Mouse (Mus musculus) testis, postnatal 14 days (tissue): ENCODE results near the gene Cd4.
"Not testable (repeated sequence)": the region's sequence is repeated elsewhere in the genome, so short reads cannot be mapped to it uniquely, and the experiment has no call there.

ENCODE experiments used
- DNase-seq: peaks from one replicate; pipeline ENCODE4 v3.0.0; 2021; ENCODE audit warnings: low spot score

Gene Cd4

DNA sequence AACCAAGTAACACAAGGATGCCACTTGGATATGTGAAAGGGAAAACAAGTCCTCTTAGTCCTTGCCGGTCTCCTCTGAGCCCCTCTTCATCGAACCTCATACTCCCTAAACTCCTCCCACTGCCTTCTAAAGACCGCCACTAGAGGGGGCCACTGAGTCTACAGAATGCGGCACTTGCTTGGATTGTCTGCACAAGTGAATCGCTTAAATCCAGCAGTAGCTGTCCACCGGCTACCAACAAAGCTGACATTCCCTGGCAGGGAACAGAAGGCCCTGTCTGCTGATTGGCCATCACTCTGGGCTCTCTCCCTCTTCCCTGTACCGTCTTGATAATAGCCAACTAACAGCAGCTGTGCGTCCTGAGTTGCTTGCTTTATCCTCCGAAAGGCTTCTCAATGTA, 40.7 kb downstream of the Cd4 start:
- DNase-seq = peak; percentile 86

- DNase-seq = no peak
Measured at GRCm38 (mm10) chr6:124840241-124841167, 47.5 kb downstream of the Cd4 start, which contains the start of gene Gnb3. Gnb3 (minus strand) TSS chr6:124840275.

- DNase-seq = no peak
Measured at GRCm38 (mm10) chr6:124839805-124840204, 48.2 kb downstream of the Cd4 start.

- DNase-seq = no peak
Measured at GRCm38 (mm10) chr6:124836411-124836810, 51.6 kb downstream of the Cd4 start.

DNA sequence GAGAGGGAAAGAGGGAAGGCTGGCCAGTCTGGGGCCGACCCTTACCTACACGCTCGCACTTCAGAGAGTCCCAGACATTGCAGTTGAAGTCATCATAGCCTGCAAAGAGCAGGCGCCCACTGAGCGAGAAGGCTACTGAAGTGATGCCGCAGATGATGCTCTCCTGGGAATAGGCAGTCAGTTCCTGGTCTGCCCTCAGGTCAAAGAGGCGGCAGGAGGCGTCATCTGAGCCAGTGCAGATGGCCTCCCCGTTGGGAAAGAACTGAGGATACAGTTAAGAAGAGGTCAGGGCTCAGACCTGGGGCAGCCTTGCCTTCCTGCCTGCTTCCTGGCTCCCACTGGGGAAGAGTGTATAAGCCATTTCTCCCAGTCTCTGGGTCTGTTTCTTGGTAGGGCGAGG, 52.5 kb downstream of the Cd4 start:
- no peak for DNase-seq

- DNase-seq = no peak
Measured at GRCm38 (mm10) chr6:124834512-124835081, 53.4 kb downstream of the Cd4 start.

DNA sequence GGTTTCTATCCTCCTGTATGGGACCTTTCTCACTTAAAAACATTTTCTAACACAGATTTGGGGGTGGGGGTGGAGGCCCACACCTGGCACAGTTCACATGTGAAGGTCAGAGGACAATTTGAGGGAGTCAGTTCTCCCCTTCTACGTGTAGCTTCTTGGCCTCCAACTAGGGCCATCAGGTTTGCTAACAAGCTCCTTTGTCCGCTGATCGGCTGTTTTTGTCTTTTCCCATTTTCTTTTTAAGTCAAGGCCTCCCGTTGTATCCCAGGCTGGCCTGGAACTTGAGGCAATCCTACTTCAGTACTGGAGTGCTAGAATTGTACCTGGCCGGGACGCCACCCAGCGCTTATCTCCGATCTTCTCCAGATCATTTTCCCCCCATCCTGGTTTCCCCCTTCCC, 56.4 kb downstream of the Cd4 start:
- no peak for DNase-seq

- DNase-seq = not testable (repeated sequence)
Measured at GRCm38 (mm10) chr6:124831199-124831598, 56.8 kb downstream of the Cd4 start.

DNA sequence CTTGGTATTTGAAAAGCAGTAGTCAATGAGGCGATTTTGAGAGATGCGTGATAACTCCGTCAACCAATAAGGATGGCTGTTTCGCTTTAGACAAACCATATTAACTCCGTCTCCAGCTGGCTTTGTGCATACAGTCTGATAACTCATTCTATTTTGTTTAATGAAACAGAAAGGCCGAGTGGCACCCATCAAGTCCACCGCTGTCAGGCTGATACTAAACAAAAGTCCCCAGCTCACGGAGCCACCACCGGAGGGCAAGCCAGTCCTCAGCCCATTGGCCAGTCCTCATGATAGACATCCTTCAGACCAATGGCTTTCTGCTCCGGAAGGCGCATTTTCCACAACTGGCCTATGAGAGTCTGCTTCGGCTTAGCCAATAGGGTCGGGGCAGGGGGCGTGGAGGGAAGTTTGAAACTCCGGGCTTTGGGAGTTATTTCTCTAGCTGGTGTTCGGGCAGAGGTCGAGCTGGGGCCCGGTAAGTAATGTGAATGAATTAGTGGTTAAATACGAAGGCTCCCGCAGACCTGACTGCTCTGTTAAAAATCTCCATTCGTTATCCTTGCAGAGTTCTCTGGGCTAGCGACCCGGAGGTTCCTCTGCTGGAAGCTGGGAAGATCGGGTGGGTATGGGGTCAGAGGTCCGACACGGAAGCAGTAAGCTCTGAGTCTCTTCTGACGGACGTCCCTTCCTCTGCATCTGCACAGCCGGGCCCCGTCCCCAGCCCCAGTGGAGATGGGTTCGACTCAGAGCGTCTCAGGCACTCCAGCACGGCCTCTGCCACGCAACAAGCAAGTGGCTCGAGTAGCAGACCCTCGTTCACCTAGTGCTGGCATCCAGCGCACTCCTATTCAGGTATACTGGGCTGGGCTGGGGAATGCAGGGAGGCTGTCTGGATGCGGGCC, 58.0 kb downstream of the Cd4 start:
- peak; percentile 96 for DNase-seq

GRCm38 (mm10) chr6:124828868-124829798, 58.9 kb downstream of the Cd4 start, which contains the start of the genes Usp5 and Cdca3:
Usp5 (minus strand) TSS chr6:124829484.
Cdca3 (plus strand) TSS chr6:124829547.
- DNase-seq = peak; percentile 99

GRCm38 (mm10) chr6:124828101-124828592, 59.9 kb downstream of the Cd4 start:
- DNase-seq = peak; percentile 52

DNA sequence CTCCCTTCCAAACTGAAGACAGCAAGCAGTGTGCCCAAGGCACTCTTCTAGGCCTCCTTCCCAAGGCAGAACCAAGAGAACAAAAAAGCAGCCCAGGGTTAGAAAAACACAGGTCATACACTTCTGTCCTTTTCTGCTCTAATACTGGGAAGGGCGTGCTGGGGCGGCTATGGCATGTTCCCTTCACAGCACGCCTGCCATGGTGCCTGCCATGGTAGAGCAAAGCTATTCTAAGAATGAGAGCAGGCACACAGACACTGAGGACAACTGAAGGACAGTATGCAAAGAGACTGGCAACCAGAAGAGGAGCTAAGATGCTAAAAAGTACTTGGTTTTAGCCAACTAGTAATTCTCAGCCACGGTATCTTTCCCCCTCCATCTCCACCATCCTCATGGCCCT, 66.0 kb downstream of the Cd4 start:
- no peak for DNase-seq

DNA sequence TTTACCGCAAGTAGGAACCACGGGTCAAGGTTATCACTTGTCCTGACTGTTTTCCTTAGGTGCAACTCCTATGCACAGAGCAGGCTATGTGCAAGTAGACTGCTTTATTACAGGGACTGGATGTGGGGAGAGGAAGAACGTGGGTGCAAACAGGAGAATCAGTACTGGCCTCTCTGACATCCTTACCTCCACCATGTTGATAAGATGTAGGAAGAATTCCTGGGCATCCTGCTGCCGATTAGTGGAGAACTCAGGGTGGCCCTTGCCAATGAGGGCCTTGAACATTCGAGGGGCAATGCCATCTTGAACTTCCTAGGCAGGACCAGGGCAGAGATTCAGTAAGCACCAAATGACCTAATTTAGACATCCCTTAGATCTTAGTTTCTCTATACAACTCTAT, 67.1 kb downstream of the Cd4 start:
- no peak for DNase-seq

GRCm38 (mm10) chr6:124817971-124818370, 70.0 kb downstream of the Cd4 start:
- DNase-seq = no peak

GRCm38 (mm10) chr6:124817563-124817962, 70.5 kb downstream of the Cd4 start:
- no peak for DNase-seq

DNA sequence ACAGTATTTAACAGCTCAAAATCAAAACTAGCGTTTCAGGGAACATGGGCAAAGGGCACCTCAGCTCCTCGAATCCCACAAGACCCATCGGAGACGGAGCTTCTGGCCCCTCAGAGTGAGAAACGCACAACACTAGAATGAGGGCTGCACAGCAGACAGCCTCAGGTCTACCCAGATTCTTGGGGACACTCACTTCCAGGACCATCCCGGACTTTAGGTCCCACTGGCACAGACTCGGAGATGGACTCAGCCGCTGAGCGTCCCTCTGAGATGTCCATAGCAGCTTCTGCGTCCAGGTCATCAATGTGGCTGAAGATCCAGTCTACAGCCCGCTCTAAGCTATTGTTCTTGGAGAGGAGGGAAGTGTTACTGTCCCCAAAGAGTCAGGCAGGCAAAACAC, 70.9 kb downstream of the Cd4 start:
- no peak for DNase-seq

DNA sequence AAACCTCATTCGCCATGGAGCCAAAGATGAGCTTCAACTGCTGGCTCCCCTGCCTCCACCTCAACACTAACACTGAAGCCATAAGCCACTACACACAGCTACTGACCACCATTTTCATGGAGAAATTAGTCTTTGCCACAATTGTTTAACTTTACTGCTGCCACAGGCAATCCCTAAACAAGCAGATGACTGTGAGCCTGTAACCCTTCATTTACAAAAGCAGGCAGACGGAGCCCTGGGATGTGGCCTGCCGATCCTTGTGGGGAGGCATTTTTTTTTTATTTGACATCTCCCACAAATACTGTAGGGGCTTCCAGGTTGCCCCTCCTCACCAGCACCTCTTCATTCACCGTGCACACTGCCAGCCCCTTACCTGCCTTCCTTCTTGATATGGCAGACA, 71.4 kb downstream of the Cd4 start:
- DNase-seq = no peak

DNA sequence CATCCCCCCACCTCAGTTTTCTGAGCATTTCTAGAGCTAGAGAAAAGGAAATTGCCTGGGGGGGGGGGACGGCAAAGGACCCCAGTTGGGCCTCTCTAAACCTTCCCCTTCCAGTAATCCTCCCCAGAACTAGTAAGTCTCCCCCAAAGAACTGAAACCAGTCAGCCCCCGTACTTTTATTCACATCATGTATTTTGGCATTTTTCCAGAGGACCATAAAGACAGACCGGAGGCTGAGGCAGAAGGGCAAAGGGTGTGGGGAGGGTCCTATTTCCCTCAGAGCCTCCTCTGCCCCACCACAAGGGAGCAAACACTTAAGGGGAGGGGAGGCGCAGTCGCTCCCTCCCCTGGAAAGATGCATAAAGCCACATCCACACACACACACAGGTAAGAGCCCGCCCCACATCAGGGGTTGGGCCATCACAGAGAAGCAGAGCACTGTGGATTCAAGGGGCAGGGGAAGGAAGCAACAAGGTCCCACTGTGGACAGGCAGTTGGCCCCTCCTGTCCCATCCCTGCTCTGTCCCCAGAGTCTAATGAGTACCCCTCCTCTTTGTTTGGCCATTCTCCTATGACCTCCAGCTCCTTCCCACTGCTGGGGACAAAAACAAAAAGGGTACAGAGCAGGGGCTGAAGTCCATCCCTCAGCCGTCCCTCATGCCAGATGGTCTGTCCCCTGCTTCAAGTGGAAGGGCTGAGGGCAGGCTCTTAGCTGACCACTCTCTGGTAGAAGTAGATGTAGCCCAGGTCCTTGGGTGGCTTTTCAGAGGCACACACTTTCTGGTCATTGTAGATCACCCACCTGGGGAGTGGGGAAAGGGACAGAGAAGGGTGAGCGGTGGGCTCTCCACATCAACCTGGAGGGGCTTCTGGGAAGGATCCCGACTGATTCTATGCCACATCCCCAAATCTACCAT, 72.9 kb downstream of the Cd4 start:
- DNase-seq = no peak
